ENCODE assay signal across 8 mouse cellular contexts in the genomic region with DNA sequence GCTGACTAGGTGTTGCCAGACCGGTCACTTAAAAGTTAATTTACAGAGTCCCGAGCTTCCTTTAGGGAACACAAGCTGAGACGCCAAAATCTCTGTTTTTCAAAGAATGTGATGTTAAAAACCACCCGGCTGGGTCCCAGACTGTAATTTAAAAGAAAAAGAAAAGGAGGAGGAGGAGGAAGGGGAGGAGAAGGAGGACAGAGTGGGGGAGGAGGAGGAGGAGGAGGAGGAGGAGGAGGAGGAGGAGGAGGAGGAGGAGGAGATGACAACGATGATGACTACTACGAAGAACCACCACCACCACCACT. TPM values are rescaled to one million over a fixed set of nuclear protein-coding genes. Genes with fewer than 3 reads are reported as not detected.
DNase-seq lines count a peak whose midpoint lies in the region; ATAC-seq and TF ChIP-seq lines count a peak whose summit lies in the region.
"Had no signal": no experiment of that assay in that cellular context is flagged by ENCODE, and none has a peak within 500 bp of the region (broad histone marks: within the 10 kb centered on the region; RNA-seq: fewer than 3 reads in every experiment).

No protein-coding gene starts in this region.

- H3K4me2 ChIP-seq in liver, embryonic 15.5 days, result 0 out of 2 replicates have a peak overlapping the region, but pooled peaks have one; percentile 40
- peak overlapping the region; percentile 36 for H3K4me2 ChIP-seq in forebrain, embryonic 15.5 days (replicated peaks)
- peak overlapping the region; percentile 21; the same call in 1 of the 2 replicates for H3K4me2 ChIP-seq in intestine, postnatal 0 days (replicated peaks; ENCODE audit: low read depth)

- no peak overlapping the region for H3K27ac ChIP-seq in liver, embryonic 15.5 days (replicated peaks)
- no peak overlapping the region for H3K27ac ChIP-seq in forebrain, embryonic 15.5 days (replicated peaks)
- H3K27ac ChIP-seq in intestine, postnatal 0 days (ENCODE audit: low read depth, low read length), result no peak overlapping the region
- H3K27ac ChIP-seq in olfactory bulb, adult 2 months (ENCODE audit: insufficient read depth, low read depth, low read length), result no peak overlapping the region

- H3K27me3 ChIP-seq in liver, embryonic 15.5 days, result no peaks in the 10 kb centered on the region
- H3K27me3 ChIP-seq in forebrain, embryonic 15.5 days, result no peaks in the 10 kb centered on the region
- H3K27me3 ChIP-seq in intestine, postnatal 0 days (replicated peaks; ENCODE audit: control insufficient read depth, insufficient read depth, low read length), result no peaks in the 10 kb centered on the region

- WGBS in liver, embryonic 15.5 days (ENCODE audit: insufficient replicate concordance), result 17% methylated on average over 6 of the region's 6 CpGs
- WGBS in forebrain, embryonic 15.5 days, result 21% methylated on average over 6 of the region's 6 CpGs
- WGBS in intestine, postnatal 0 days, result 24% methylated on average over 6 of the region's 6 CpGs
- 5% methylated on average over 6 of the region's 6 CpGs for WGBS in olfactory bulb, adult 2 months

- H3K4me1 ChIP-seq in liver, embryonic 15.5 days (replicated peaks), result no peaks in the 10 kb centered on the region
- H3K4me1 ChIP-seq in forebrain, embryonic 15.5 days, result peaks cover 9% of the 10 kb centered on the region; the same call in 1 of the 2 replicates
- no peaks in the 10 kb centered on the region for H3K4me1 ChIP-seq in intestine, postnatal 0 days (replicated peaks; ENCODE audit: control insufficient read depth, insufficient read depth, low read length)
- peaks cover 7% of the 10 kb centered on the region for H3K4me1 ChIP-seq in olfactory bulb, adult 2 months (ENCODE audit: control insufficient read depth, insufficient read depth, low read length)

- no peak for TF ChIP-seq CTCF in intestine, postnatal 0 days (IDR thresholded peaks at IDR 0.05; ENCODE audit: low read depth)
- no peak for TF ChIP-seq CTCF in olfactory bulb, adult 2 months (IDR thresholded peaks at IDR 0.05; ENCODE audit: insufficient read depth, low read depth, low read length)

- no peak overlapping the region for H3K4me3 ChIP-seq in liver, embryonic 15.5 days (replicated peaks)
- H3K4me3 ChIP-seq in forebrain, embryonic 15.5 days, result peak overlapping the region; percentile 31
- 0 out of 2 replicates have a peak overlapping the region, but pooled peaks have one; percentile 7 for H3K4me3 ChIP-seq in intestine, postnatal 0 days (ENCODE audit: low read depth, low read length)
- H3K4me3 ChIP-seq in olfactory bulb, adult 2 months (ENCODE audit: insufficient read depth, low read depth, low read length), result peak overlapping the region; percentile 25

- H3K36me3 ChIP-seq in liver, embryonic 15.5 days (replicated peaks), result no peaks in the 10 kb centered on the region
- H3K36me3 ChIP-seq in forebrain, embryonic 15.5 days, result no peaks in the 10 kb centered on the region
- H3K36me3 ChIP-seq in intestine, postnatal 0 days (ENCODE audit: control insufficient read depth, insufficient read depth), result no peaks in the 10 kb centered on the region

- no peak for ATAC-seq in liver, embryonic 15.5 days (ENCODE audit: insufficient read depth)
- ATAC-seq in forebrain, embryonic 15.5 days (replicated peaks), result no peak
- ATAC-seq in intestine, postnatal 0 days, result 0 out of 2 replicates have a peak, but pooled peaks have one; percentile 15

- H3K9ac ChIP-seq in liver, embryonic 15.5 days, result no peak overlapping the region
- H3K9ac ChIP-seq in forebrain, embryonic 15.5 days (replicated peaks), result no peak overlapping the region
- no peak overlapping the region for H3K9ac ChIP-seq in intestine, postnatal 0 days (ENCODE audit: low read depth, low read length)

- H3K9me3 ChIP-seq in liver, embryonic 15.5 days (replicated peaks), result no peaks in the 10 kb centered on the region
- H3K9me3 ChIP-seq in forebrain, embryonic 15.5 days, result no peaks in the 10 kb centered on the region
- no peaks in the 10 kb centered on the region for H3K9me3 ChIP-seq in intestine, postnatal 0 days (ENCODE audit: control insufficient read depth)

- no peak for DNase-seq in liver
- DNase-seq in Muller cell, postnatal 12 days (ENCODE audit: inconsistent ontology term), result no peak
- DNase-seq in right cerebral cortex, adult 18-20 months, result no peak

- no peak for TF ChIP-seq POLR2A in olfactory bulb, adult 2 months (IDR thresholded peaks at IDR 0.05; ENCODE audit: insufficient read depth, low read depth, low read length)

RNA-seq across cellular contexts. Expression of gene Cdrt4, which starts 30.3 kb away (rescaled TPM):
- polyA plus RNA-seq in liver, embryonic 15.5 days (2015; fragmentation: Nextera tagmentation; extraction: Ambion mirVana), result not detected in 2 replicates
- polyA plus RNA-seq in forebrain, embryonic 15.5 days (2015; fragmentation: Nextera tagmentation; extraction: Ambion mirVana), result not detected in 2 replicates
- polyA plus RNA-seq in intestine, postnatal 0 days (2015; fragmentation: Nextera tagmentation; extraction: Ambion mirVana), result not detected in 2 replicates
- not detected in 2 replicates for polyA plus RNA-seq in olfactory bulb, adult 2 months (2012; ENCODE audit: insufficient read depth, insufficient read length, low replicate concordance, missing spikeins)
- polyA plus RNA-seq: spleen, adult 2 months had no signal

RNA-seq across cellular contexts. Expression of gene Tvp23b, which starts 41.4 kb away (rescaled TPM):
- polyA plus RNA-seq in liver, embryonic 15.5 days (2015; fragmentation: Nextera tagmentation; extraction: Ambion mirVana), result 27.0 and 29.6 TPM in 2 replicates
- 51.3 and 59.1 TPM in 2 replicates for polyA plus RNA-seq in forebrain, embryonic 15.5 days (2015; fragmentation: Nextera tagmentation; extraction: Ambion mirVana)
- 53.4 and 57.2 TPM in 2 replicates for polyA plus RNA-seq in intestine, postnatal 0 days (2015; fragmentation: Nextera tagmentation; extraction: Ambion mirVana)
- not detected in 2 replicates for polyA plus RNA-seq in olfactory bulb, adult 2 months (2012; ENCODE audit: insufficient read depth, insufficient read length, low replicate concordance, missing spikeins)
